Mouse (Mus musculus) frontal cortex, postnatal 10 days (tissue): Measurements from ENCODE around the gene Zfp619.
A peak's percentile ranks its signal among the peaks of the same experiment; 100 is the strongest.
"Not testable (repeated sequence)": the region's sequence is repeated elsewhere in the genome, so short reads cannot be mapped to it uniquely, and the experiment has no call there.

Experiments used
- DNase-seq, 2 experiments: peaks; one replicate each; pipeline ENCODE4 v3.0.0; 2022; ENCODE audit warnings: low spot score in 2 of 2, mixed read lengths in 1 of 2

The Zfp619 gene

GRCm38 (mm10) chr7:39517616-39518177, at the start of gene Zfp619:
TSS of gene Zfp619 (plus strand) at chr7:39517766.
- DNase-seq: peak; percentile 89 to 93

DNA sequence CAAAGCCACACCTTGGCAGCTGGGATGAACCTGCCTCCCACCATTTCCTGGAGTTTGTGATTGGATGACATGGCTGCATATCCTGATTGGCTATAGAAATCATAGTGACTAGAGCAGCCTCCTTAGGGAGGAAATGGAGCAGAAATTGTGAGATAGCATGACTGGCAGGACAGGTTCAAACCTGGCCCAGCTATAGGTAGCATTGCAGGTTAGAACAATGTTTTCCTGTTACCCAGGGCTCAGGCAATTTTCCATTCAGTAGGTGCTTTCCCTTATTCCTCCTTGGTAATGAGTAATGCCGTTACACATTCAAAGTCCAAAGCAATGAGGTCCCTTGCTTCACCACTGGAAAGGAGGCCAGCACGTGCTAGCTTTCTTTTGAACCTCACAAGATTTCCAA, 38.6 kb upstream of the Zfp619 start:
- no peak for DNase-seq

DNA sequence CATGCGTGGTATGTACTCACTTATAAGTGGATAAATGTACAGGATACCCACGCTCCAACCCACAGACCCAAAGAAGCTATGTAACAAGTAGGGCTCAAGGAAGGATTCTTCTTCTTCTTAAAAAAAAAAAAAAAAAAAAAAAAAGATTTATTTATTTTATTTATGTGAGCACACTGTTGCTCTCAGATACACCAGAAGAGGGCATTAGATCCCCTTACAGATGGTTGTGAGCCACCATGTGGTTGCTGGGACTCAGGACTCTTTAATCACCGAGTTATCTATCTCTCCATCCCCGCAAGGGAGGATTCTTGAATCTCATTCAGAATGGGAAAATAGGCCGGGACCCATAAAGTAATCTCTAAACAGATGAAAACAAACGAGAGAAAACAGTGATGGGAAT, 33.2 kb upstream of the Zfp619 start:
- DNase-seq: no peak

- no peak for DNase-seq
These were observed 30.3 kb upstream of the Zfp619 start for GRCm38 (mm10) chr7:39487159-39487853.

GRCm38 (mm10) chr7:39487854-39488205, 29.7 kb upstream of the Zfp619 start:
- DNase-seq: no peak

DNA sequence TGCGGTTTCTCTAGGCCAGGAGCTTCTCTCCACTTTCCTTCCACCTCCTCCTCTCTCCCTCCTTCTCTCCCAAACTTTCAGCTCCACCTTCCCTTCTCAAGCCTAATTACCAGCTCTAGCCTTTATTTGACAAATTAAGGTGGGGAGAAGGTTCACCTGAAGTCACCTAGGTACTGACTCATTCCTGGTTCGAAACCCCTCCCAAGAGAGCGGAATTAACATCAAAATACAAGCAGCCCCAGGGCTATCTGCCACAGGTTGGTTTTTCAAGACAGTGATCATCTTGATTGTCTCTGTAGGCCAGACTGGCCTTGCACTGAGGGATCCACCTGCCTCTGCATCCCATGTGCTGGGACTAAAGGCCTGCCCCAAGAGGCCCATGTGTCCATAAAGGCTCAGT, 22.9 kb upstream of the Zfp619 start:
- no peak for DNase-seq

DNA sequence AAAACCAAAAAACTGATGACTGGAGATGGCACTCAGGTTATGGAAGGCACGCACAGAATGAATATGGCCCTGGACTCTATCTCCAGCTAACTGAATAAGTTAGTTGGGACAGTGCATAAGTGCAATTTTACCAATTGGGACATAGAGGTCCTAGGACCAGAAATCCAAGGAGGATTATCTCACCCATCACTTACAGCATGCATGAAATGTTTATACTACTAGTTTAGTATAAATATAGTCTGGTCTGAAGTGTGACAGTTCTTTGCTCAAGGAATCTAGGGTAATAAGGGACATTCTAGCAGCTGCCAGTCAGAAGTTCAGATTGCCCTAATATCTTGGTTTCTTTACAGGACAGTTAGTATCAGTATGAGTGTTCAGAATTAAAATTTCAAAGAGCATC, 13.5 kb upstream of the Zfp619 start:
- no peak for DNase-seq

GRCm38 (mm10) chr7:39518362-39518761, 796 bp downstream of the Zfp619 start:
- DNase-seq: peak in 1 of 2 experiments; percentile 11

GRCm38 (mm10) chr7:39523703-39524424, 6.3 kb downstream of the Zfp619 start:
- DNase-seq: no peak

DNA sequence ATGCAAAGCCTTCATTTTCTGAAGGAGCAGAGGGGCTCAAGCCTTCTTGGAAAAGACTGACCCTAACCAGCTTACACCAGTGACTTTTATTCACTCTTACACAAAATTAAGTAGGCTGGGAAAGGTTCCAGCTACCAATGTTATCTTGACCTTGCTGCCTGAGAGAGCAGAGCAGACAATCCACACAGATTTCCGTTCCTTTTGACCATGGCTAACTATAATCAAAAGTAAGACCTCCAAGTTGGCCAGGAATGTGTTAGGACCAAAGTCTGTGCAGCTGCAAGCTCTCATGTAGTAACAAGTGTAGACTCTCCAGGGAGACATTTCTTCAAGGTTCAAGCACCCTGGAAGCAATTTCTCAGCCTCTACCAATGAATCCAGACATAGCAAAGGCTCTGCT, 25.6 kb downstream of the Zfp619 start:
- no peak for DNase-seq

DNA sequence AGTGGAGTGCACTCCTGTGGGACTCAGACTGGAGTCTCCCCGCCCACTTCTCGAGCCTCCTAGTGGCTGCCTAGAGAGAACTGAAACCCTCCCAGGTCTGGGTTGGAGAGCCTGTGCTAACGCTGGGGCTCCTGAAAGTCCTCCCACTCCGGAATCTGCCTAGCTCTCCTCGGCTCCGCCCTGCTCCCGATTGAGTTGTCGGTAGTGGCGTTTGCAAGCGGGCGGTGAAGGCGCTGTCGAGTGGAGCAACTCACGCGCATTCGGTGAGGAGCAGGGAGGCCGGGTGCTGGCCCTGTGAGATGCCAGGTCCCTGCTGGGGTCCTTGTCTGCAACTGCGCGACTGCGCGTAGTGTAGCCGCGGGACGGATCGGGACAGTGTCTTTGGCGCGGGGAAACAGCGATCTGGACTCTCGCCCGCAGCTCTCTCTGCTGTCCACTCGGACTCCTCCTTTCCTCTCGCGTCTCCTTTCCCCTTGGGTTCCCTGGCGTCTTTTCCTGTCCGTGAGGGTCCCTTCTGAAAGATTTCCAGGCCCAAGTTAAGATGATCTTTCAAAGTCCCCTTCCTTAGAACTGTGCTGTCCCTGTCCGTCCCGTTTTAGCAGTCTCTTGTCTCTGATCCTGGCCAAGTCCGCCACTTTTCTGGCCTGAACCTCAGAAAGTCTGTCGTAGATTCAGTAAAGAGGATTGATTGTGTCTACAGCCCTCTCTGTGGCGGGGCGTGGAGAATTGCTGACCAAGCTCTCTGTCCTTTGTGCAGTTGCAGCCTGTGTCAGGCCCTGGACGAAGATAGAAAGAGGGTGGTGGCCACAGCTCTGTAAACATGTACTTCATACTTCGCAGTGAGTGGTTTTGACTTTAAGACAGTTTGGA, 26.9 kb downstream of the Zfp619 start:
- peak; percentile 26 to 59 for DNase-seq

GRCm38 (mm10) chr7:39545134-39545533, 27.6 kb downstream of the Zfp619 start:
- DNase-seq: no peak

DNA sequence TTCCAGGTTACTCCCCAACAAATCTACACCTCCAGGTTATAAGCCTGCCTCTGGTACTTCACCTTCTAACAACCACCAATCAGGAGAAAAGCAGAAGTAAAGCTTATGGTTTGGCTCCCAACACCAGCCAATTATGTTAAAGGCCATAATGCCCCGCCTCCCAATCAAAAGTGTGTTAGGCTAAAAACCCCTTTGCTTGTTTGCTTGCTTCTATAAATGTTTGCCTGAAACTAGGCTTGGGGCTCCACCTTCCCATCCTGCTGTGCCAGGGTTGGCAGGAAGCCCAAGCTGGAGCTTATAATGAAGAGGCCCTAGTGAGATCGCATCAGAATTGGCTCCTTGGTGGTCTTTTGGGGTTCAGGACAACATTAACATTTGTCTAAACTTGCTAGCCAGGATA, 31.8 kb downstream of the Zfp619 start:
- DNase-seq: no peak

DNA sequence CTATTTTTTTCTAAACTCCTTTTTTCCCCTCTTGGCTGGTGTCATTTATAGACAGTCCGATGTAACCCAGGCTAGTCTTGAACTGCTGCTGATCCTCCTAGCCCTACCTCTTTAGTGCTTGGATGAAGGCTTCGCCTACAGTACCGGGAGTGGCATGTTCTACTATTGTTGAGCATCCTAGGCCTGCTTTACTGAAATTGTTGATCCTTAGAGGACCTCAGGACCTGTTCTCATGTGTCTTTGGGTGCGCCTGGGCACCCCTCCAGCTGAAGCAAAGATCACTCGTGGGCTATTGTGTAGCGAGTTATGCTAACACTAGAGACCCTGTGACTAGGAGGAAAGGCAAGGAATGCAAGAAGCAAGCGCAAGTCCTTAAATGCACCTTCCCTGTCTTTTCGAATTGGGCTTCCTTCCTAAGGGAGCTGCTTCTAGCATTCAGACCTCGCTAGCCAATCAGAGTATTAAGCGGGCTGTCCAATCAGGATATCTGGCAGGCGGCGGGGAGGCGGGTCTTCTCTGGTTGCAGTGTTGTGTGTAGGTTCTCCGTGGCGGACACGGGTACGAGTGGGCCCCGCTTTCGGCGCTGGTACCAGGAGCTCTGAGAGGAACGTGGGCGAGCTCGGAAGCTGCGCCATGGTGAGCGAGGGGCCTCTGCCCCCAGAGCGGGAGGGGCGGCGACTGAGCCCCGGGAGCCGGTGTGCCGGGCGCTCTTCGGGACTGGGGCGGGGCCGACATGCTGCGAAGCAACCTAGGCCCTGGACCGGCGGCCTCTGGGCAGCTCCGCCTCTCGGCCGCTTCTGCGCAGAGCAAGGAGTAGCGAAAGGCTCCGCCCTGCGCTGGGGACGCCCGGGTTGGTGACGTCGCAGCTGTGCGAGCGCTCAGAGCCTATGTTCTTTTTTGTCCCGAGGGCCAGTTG, 34.7 kb downstream of the Zfp619 start:
- peak; percentile 95 for DNase-seq

DNA sequence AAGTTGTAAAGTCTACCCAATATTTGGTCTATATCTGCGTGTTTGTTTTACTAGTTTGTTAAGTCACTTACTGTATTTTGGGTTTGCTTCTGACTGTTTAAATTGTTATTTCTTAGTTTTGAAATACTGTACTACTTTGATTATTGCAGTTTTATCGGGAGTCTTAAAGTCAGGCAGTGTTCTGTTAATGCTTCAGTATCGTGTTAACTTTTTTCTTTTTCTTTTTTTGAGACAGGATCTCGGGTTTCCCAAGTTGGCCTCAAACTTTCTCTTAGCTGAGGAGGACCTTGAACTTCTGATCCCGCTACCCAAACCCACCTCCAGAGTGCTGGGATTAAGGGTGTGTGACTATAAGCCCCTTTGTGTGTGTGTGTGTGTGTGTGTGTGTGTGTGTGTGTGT, 35.4 kb downstream of the Zfp619 start:
- no peak for DNase-seq

DNA sequence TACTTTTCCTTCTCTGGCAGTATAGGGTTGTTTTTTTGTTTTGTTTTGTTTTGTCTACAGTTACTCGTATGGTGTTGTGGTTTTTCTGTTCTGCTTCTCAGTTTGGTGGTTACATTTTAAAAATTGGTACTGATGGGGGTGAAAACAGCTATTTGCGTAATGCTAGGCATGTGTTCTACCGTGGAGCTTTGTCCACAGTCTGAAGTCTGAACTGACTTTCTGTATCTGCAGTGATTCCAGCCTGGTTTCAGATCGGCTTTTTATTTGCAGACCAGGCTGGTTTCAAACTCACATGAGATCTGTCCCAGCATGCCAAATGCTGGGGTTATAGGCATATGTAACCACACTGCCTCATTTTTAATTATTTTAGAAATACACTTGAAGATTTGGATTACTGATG, 36.3 kb downstream of the Zfp619 start:
- DNase-seq: no peak

- no peak for DNase-seq
These were observed 62.5 kb downstream of the Zfp619 start for GRCm38 (mm10) chr7:39580066-39580465.

GRCm38 (mm10) chr7:39580601-39581000, 63.0 kb downstream of the Zfp619 start:
- no peak for DNase-seq

DNA sequence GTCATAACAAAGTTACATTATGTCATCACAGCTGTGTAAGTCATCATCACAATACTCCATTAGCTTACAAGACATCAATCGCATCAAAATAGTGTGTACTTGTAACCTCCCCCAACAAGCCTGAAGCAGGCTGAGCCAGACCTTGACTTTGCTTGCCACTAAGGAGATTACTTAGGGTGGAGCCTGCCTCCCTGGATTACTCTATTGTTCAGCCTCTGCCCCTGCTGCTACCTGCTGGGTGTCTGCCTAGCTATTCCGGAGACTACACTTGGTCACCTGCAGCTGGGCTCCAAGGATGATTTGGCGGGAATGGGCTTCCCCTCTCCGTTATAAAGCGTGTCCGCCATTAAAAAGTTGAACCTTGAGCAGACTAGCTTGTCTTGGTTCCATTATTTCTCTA, 69.3 kb downstream of the Zfp619 start:
- not testable (repeated sequence) for DNase-seq

DNA sequence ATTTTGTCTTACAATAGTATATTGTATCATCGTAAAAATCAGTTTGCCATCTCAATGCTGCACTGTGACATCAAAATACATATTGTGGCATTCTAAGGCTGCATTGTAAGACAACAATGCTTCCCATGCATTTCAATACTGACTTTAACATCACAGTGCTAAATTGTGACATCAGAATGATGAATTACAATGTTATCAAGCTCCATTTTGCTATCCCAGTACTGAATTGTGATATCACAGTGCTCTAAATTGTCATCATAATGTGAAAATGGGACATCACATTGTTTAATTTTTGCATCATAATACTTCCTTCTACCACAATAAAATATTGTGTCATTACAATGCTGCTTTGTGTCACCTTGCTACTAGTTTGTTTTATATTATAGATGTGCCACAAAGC, 70.5 kb downstream of the Zfp619 start:
- no peak for DNase-seq

- peak; percentile 5 to 32 for DNase-seq
These were observed 71.0 kb downstream of the Zfp619 start for GRCm38 (mm10) chr7:39588471-39589041.
